Mouse (Mus musculus) lung, embryonic 14.5 days (tissue): ENCODE measurements around the gene Gng3. TPM values are rescaled to one million over a fixed set of nuclear protein-coding genes. Genes with fewer than 3 reads are reported as not detected.

Experiments used
- ATAC-seq: fragments of 200-750 bp; cut with Nextera tagmentation; 2 replicates; pipeline ENCODE4 v1.8.0; 2017; ENCODE audit warnings: mild to moderate bottlenecking, moderate TSS enrichment, moderate library complexity; ENCODE audit not compliant: insufficient read depth
- DNase-seq: peaks from one replicate; pipeline ENCODE4 v3.0.0-alpha.2; 2015
- H3K27ac ChIP-seq: fragments of 300-500 bp; sonication (generic); 2 replicates; pipeline ENCODE4 v1.5.1; 2014; ENCODE audit warnings: low read depth, mild to moderate bottlenecking, moderate library complexity
- H3K27me3 ChIP-seq: fragments of 300-500 bp; sonication (generic); 2 replicates; pipeline ENCODE4 v1.6.1; 2014; ENCODE audit warnings: low read length, control low read depth; ENCODE audit not compliant: insufficient read depth
- H3K36me3 ChIP-seq: fragments of 300-500 bp; sonication (generic); 2 replicates; pipeline ENCODE4 v1.6.1; 2014; ENCODE audit warnings: control low read depth; ENCODE audit not compliant: insufficient read depth
- H3K4me1 ChIP-seq: fragments of 300-500 bp; sonication (generic); 2 replicates; pipeline ENCODE4 v1.6.1; 2014; ENCODE audit warnings: antibody characterized with exemption, control low read depth; ENCODE audit not compliant: insufficient read depth
- H3K4me2 ChIP-seq: fragments of 300-500 bp; sonication (generic); 2 replicates; pipeline ENCODE4 v1.6.1; 2014; ENCODE audit warnings: mild to moderate bottlenecking
- H3K4me3 ChIP-seq: fragments of 300-500 bp; sonication (generic); 2 replicates; pipeline ENCODE4 v1.5.1; 2014; ENCODE audit warnings: low read depth, low read length
- H3K9ac ChIP-seq: fragments of 300-500 bp; sonication (generic); 2 replicates; pipeline ENCODE4 v1.6.1; 2014
- H3K9me3 ChIP-seq: fragments of 300-500 bp; sonication (generic); 2 replicates; pipeline ENCODE4 v1.6.1; 2016; ENCODE audit warnings: low read depth, low read length, control low read depth
- CTCF ChIP-seq: IDR thresholded peaks from 2 replicates; pipeline ENCODE4 v1.5.1; 2016; ENCODE audit warnings: antibody characterized with exemption, low read depth
- WGBS: fragments of 180-500 bp; shearing (Covaris S2); extraction: QIAGEN DNeasy Blood & Tissue Kit; methylation state at CpG from one replicate; pipeline ENCODE4 v1.1.7; 2014; 5-methylcytosine and 5-hydroxymethylcytosine counted together
- polyA plus RNA-seq: library from polyadenylated mRNA; unstranded; fragments of >200 nt; fragmentation: Nextera tagmentation; extraction: Ambion mirVana; gene quantifications from 2 replicates; pipeline ENCODE4 v1.2.1, GENCODE M21; 2014

Gng3 gene
- 1.2 and 2.1 TPM in 2 replicates for polyA plus RNA-seq

GRCm38 (mm10) chr19:8839103-8839907 is at the start of gene Gng3:
Gng3 (minus strand) TSS chr19:8839194.
- 64% methylated on average over 11 of the region's 11 CpGs for WGBS
- H3K9ac ChIP-seq = peak within 1 kb of the TSS; percentile 59
- peaks cover 13% of the 10 kb centered on the region for H3K4me1 ChIP-seq
- H3K27ac ChIP-seq = peak within 1 kb of the TSS; percentile 98
- TF ChIP-seq CTCF = no peak
- H3K4me3 ChIP-seq = peak within 1 kb of the TSS; percentile 54
- H3K4me2 ChIP-seq = peak within 1 kb of the TSS; percentile 78
- no peaks in the 10 kb centered on the region for H3K27me3 ChIP-seq
- no peaks in the 10 kb centered on the region for H3K9me3 ChIP-seq
- no peak for DNase-seq
- peaks cover 18% of the 10 kb centered on the region for H3K36me3 ChIP-seq
- no peak for ATAC-seq

DNA sequence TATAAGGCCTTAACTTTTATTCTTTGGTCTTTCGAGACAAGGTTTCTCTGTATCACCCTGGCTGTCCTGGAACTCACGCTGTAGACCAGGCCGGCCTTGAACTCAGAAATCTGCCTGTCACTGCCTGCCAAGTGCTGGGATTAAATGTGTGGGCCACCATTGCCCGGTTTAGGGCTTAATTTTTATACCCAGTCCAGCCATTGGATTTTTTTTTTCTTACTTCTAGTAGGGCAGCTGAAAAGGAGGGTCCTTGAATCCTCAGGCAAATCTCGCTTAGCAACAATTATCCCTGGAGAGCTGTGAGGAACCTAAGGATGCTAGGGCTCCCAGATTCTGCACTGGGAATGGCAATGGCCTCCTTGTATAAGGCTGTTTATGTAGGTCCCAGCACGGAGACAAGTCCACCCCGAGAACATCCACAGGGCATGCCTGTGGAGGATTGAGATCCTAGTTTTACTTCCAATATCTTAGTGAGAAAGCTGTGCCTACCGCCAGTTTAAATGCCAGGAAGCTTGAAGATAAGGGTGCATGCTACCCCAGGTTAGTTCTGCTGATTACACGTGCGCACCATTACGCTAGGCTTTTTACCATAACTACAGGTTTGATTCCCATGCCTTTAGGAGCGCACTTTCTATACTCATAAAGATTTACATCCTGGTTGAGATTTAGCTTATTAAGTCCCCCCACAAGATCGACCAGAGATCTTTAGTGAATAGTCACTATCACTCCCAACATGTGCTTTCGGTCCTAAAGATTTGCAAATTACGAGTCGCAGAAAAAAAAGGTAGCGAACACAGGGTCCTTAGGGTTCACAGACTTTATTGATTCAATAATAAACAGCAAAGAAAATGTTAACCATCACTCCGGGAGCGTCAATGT is 48.8 kb upstream of the Gng3 start:
- peaks cover 21% of the 10 kb centered on the region for H3K36me3 ChIP-seq
- H3K4me3 ChIP-seq = peak overlapping the region; percentile 71
- no peaks in the 10 kb centered on the region for H3K9me3 ChIP-seq
- DNase-seq (peak; percentile 32), ATAC-seq (no peak)
- H3K4me2 ChIP-seq = peak overlapping the region; percentile 92
- H3K4me1 ChIP-seq = no peaks in the 10 kb centered on the region; the same call in 1 of the 2 replicates
- TF ChIP-seq CTCF = no peak
- no peaks in the 10 kb centered on the region for H3K27me3 ChIP-seq
- H3K27ac ChIP-seq = peak overlapping the region; percentile 92
- WGBS = 13% methylated on average over 19 of the region's 19 CpGs
- H3K9ac ChIP-seq = peak overlapping the region; percentile 89

DNA sequence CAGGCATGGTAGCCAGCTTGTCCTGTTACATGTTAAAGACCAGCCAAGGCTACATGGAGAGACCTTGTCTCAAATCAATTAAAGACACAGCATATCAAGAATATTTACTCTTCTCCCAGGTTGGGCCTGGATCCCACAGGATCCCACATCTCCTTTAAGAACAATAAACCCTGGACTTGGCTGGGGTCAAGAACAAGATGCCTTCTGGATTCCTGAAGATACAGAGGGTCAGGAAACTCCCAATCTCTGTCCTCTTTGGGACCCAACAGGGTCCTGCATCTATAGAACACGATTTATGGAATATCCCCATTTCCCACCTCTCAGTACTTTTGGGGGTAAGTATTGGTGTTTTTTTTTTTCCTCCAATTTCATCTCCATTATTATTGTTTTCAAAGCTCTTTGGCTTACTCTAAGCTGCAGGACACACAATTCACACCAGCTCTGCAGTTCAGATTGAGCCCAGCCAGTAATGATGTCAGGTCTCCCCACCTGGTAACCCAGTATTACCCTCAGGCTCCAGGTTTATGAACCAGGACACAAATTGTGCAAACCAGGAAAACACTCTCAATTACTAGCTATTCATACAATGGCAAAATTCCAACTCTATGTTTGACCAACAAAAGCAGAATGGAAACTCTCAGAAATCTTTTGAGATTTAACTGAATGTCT is 48.1 kb upstream of the Gng3 start:
- H3K9me3 ChIP-seq = no peaks in the 10 kb centered on the region
- H3K4me2 ChIP-seq = peak overlapping the region; percentile 92
- TF ChIP-seq CTCF = no peak
- no peaks in the 10 kb centered on the region for H3K4me1 ChIP-seq
- H3K36me3 ChIP-seq = peaks cover 21% of the 10 kb centered on the region
- DNase-seq = no peak
- no peak for ATAC-seq
- peak overlapping the region; percentile 92 for H3K27ac ChIP-seq
- WGBS = 59% methylated on average over 1 of the region's 1 CpGs
- no peaks in the 10 kb centered on the region for H3K27me3 ChIP-seq
- H3K4me3 ChIP-seq = peak overlapping the region; percentile 71
- H3K9ac ChIP-seq = peak overlapping the region; percentile 89

GRCm38 (mm10) chr19:8883616-8884015 is 44.6 kb upstream of the Gng3 start, which contains the start of the genes Lbhd1 and Gm49403:
Lbhd1 (plus strand) TSS chr19:8883732.
Gm49403 (plus strand) TSS chr19:8883930.
- Histone ChIP-seq H3K27me3 (no peaks in the 10 kb centered on the region), H3K4me2 (no peak within 1 kb of the TSS), H3K4me3 (no peak within 1 kb of the TSS), H3K4me1 (no peaks in the 10 kb centered on the region), H3K9me3 (no peaks in the 10 kb centered on the region), H3K27ac (no peak within 1 kb of the TSS), H3K9ac (no peak within 1 kb of the TSS), H3K36me3 (no peaks in the 10 kb centered on the region)
- ATAC-seq (no peak), DNase-seq (no peak)
- no peak for TF ChIP-seq CTCF
- WGBS = 71% methylated on average over 3 of the region's 3 CpGs

DNA sequence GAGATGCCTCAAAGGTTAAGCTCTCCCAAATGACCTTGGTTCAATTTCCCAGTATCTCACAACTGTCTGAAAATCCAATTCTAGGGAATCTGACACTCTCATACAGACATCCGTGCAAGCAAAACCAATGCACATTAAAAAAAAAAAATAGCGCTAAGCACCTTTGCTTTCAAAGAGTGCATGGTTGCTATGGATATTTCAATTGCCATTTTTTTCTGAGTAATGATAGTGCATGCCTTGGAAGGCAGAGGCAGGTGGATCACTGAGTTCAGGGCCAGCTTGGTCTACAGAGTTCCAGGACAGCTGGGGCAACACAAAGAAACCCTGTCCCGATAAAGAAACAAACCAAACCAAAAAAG is 42.0 kb upstream of the Gng3 start:
- Histone ChIP-seq H3K9ac (peak overlapping the region; percentile 90), H3K27me3 (no peaks in the 10 kb centered on the region), H3K9me3 (no peaks in the 10 kb centered on the region), H3K4me1 (no peaks in the 10 kb centered on the region), H3K27ac (0 out of 2 replicates have a peak overlapping the region, but pooled peaks have one; percentile 83), H3K4me3 (peak overlapping the region; percentile 82), H3K36me3 (peaks cover 10% of the 10 kb centered on the region), H3K4me2 (peak overlapping the region; percentile 87)
- TF ChIP-seq CTCF = no peak
- ATAC-seq = peak; percentile 43
- 10% methylated on average over 3 of the region's 3 CpGs for WGBS
- no peak for DNase-seq

DNA sequence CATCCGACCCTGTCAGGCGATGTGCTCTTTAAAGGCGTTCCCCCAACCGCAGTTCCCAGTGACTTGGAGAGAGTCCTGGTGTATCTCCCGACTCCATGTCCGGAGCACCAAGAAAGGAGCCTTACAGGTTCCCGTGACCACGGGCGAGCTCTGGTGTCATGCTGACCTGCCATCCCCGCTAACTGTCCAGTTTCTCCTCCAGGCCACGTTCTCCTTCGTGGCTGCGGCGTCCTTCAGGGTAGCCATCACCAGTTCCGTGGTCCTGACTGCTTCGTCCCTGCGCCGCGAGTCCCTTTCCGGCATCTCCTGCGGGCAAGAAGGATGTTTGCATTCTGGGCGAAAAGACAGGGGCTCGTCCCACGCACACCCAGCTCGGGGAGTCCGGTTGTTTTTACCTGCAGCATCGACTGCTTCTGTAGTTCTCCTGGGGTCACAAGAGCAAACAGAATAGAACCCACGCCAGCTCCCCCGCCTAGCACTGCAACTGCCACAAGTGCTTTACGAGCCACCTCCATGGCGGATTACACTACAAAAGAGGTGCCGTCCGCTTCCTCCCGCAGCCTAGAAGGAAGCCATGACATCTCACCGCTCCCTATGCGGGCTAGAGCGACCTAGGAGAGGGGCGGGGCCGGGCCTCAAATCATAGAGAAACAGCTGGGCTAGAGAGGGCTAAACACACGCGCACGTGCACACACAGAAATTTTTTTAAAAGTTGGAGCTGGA is 41.5 kb upstream of the Gng3 start, which contains the start of gene Uqcc3:
TSS of gene Uqcc3 (minus strand) at position 613 of the 723 bp plus-strand sequence.
- Histone ChIP-seq H3K9ac (peak within 1 kb of the TSS; percentile 90), H3K9me3 (no peaks in the 10 kb centered on the region), H3K27me3 (no peaks in the 10 kb centered on the region), H3K36me3 (peaks cover 15% of the 10 kb centered on the region), H3K4me3 (peak within 1 kb of the TSS; percentile 82), H3K4me1 (no peaks in the 10 kb centered on the region), H3K4me2 (peak within 1 kb of the TSS; percentile 87), H3K27ac (peak within 1 kb of the TSS; percentile 83; the same call in 1 of the 2 replicates)
- under 1% methylated on average over 42 of the region's 42 CpGs for WGBS
- no peak for TF ChIP-seq CTCF
- ATAC-seq (peak; percentile 97), DNase-seq (peak; percentile 92)
